Mouse (Mus musculus) CH12.LX (cell line): ENCODE results near the gene Tmem178.

Experiments
- CHD2 ChIP-seq: IDR thresholded peaks from 2 replicates; pipeline ENCODE4 v1.6.1; 2011; ENCODE audit warnings: low read length, improper control_type of control experiment
- CTCF ChIP-seq, 2 experiments: IDR thresholded peaks in 1 of 2; conservative IDR thresholded peaks in 1 of 2; 2 replicates each; pipeline ENCODE4 v1.5.1; 2011 to 2012; ENCODE audit warnings: low read depth in 2 of 2, low read length in 2 of 2, improper control_type of control experiment in 1 of 2, inconsistent platforms in 1 of 2, mild to moderate bottlenecking in 1 of 2, moderate library complexity in 1 of 2
- ETS1 ChIP-seq: conservative IDR thresholded peaks from 2 replicates; pipeline ENCODE4 v1.6.1; 2012; ENCODE audit warnings: low read depth, mild to moderate bottlenecking, inconsistent platforms, low read length, improper control_type of control experiment, moderate library complexity
- KAT2A ChIP-seq: IDR thresholded peaks from 2 replicates; pipeline ENCODE4 v1.6.1; 2012; ENCODE audit warnings: low read length, improper control_type of control experiment, inconsistent platforms; ENCODE audit not compliant: insufficient replicate concordance
- MAX ChIP-seq: IDR thresholded peaks from 2 replicates; pipeline ENCODE4 v1.6.1; 2011; ENCODE audit warnings: low read length, improper control_type of control experiment
- MAZ ChIP-seq: IDR thresholded peaks from 2 replicates; pipeline ENCODE4 v1.6.1; 2012; ENCODE audit warnings: low read depth, mild to moderate bottlenecking, inconsistent platforms, low read length, improper control_type of control experiment, moderate library complexity
- POLR2A ChIP-seq: IDR thresholded peaks from 2 replicates; pipeline ENCODE4 v1.6.1; 2011; ENCODE audit warnings: low read depth, mild to moderate bottlenecking, improper control_type of control experiment, low read length
- ZKSCAN1 ChIP-seq: IDR thresholded peaks from 2 replicates; pipeline ENCODE4 v1.6.1; 2012; ENCODE audit warnings: low read depth, inconsistent platforms, low read length, improper control_type of control experiment, borderline replicate concordance

DNA sequence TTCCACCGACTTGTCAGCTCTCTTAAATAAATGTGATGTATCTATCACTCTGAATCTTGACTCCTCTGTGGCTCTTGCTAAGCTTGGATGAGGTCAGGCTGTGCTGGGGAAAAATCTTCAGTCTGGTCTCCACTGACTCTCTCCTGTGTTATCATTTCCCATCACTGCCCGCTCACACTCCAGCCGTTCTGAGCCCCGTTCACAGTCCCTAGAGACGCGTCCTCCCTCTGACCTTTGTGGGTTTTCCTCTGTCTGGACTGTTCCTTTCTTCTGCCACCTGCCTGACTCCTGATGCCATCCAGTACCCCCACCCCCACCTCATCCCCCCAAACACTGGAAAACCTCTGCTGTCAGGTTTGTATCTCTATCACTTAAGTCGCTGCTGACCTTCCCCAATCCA lies 23.0 kb downstream of the Tmem178 start:
- TF ChIP-seq POLR2A (no peak), CTCF (conservative IDR thresholded peaks at IDR 0.05 in 1 of 2, IDR thresholded peaks at IDR 0.05 in 1 of 2; ENCODE audit: low read depth in 2 of 2, low read length in 2 of 2) (no peak), CHD2 (no peak), ZKSCAN1 (no peak), MAZ (no peak), ETS1 (no peak), KAT2A (no peak), MAX (no peak)
